Mouse (Mus musculus): ENCODE data around the gene Mapk9. TPM values are rescaled to one million over a fixed set of nuclear protein-coding genes. Genes with fewer than 3 reads are reported as not detected.

Gene Mapk9
- polyA plus RNA-seq, 1 experiment from 2014 or later, result 49.2 TPM

DNA sequence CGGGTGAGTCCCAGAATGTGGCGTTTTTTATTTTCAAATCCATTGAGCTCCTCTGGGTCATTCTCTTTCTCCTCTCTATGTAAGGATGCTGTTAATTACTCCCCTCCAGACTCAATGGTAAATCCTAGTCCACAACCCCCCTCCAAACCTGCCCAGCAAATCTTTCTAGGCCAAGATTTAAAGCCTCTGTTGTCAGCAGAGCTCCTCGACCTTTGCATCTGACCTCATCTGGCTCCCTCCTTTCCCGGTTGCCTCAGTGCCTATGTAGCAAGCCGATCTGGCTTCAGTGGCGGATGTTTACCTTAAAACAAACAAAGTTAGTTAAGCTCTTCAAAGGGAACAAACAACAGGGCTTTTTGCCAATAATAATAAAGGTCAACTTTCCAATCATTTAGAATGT is 19.3 kb upstream of the Mapk9 start:
- Histone ChIP-seq H3K27ac (no peak overlapping the region), H3K36me3 (ENCODE audit: inconsistent target) (no peaks in the 10 kb centered on the region), H3K79me2 (ENCODE audit: inconsistent target) (no peaks in the 10 kb centered on the region), H3K4me3 (ENCODE audit: inconsistent target) (no peak overlapping the region)
- 84% methylated on average over 6 of the region's 6 CpGs for WGBS (ENCODE audit: missing documents)

DNA sequence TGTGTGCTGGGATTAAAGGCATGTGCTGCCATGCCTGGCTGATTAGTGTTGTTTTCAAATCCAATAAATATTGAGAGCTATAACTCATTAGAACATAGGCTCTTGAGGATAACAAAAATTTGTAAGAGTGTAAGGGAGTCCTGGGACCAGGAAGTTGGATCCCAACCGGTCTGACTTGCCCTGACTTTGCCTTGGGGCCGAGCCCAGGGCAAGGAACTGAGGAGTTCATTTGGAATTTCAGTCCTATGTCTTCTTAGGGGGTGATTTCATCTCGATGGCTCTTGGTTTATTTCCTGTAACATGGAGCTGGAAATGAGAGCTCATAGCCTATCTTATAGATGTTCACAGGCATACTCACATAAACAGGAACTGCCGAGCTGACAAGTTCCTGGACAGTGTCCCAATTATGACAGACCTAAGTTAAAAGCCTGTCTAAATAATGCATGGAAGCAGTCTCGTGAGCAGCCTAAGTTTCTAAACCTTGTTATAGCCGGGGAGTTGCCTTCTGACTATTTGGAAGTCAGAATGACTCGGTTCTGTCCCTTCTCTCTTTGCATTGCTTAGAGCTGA is 17.3 kb upstream of the Mapk9 start:
- Histone ChIP-seq H3K36me3 (ENCODE audit: inconsistent target) (no peaks in the 10 kb centered on the region), H3K4me3 (ENCODE audit: inconsistent target) (no peak overlapping the region), H3K79me2 (ENCODE audit: inconsistent target) (no peaks in the 10 kb centered on the region), H3K27ac (no peak overlapping the region)
- WGBS (ENCODE audit: missing documents), result 52% methylated on average over 7 of the region's 7 CpGs

DNA sequence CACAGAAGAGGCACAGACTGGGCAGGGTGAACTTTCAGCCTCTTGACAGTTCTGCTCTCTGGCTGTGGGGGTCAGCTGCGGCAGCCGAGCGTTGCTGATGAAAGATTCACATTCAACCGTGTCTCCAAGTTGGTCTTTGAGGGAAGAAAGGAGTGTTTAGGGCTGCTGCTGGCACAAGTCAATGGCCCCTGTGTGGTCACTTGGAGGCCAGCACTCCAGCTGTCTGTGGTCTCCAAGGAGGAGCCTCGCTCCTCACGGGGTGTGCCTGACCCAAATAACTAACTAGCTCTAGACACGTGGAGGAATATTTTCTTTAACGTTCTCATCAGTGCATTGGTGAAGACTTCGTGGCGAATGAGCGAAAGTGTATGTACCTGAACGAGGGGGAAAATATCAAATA is 14.6 kb upstream of the Mapk9 start:
- no peak overlapping the region for H3K27ac ChIP-seq
- WGBS (ENCODE audit: missing documents), result 97% methylated on average over 12 of the region's 12 CpGs

DNA sequence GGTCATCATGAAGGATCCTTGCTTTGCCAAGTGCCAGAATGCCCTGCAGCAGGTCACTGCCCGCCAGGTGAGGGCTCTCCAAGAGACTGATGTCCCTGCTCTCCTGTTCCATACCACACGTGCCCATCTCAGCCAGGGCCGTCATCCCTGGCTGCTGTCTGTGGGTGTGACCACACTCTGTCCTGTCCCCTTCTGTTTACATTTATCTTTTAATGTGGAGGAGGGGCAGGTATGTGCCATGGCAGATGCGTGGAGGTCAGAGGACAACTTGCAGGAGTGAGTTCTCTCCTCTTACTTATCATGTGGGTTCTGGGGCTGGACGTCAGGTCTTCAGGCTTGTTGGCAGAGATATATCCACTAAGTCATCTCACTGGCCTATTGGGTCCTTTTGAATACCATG is 13.6 kb upstream of the Mapk9 start:
- WGBS (ENCODE audit: missing documents), result 94% methylated on average over 5 of the region's 5 CpGs
- H3K79me2 ChIP-seq (ENCODE audit: inconsistent target), result no peaks in the 10 kb centered on the region
- H3K36me3 ChIP-seq (ENCODE audit: inconsistent target), result no peaks in the 10 kb centered on the region
- no peak overlapping the region for H3K27ac ChIP-seq
- no peak overlapping the region for H3K4me3 ChIP-seq (ENCODE audit: inconsistent target)

More for the DNA sequence above, 14.6 kb upstream of the Mapk9 start:
- H3K79me2 ChIP-seq (ENCODE audit: inconsistent target), result no peaks in the 10 kb centered on the region
- H3K4me3 ChIP-seq (ENCODE audit: inconsistent target), result no peak overlapping the region
- H3K36me3 ChIP-seq (ENCODE audit: inconsistent target), result no peaks in the 10 kb centered on the region

DNA sequence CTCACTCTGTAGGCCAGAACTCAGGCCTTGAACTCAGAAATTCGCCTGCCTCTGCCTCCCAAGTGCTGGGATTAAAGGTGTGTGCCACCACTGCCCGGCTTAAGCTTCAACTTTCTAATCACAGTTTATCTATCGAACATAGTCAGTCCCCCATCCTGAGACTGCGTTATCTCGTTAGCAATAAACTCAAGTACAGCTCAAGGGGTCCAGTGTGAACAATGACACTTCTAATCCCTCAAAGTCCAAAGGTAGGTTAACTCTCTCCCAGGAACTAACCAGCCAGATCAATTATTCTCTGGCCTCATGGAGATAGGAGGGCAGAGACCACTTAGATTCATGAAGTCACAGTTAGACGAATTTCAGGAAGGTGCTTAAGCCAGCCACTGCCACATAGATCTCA is 12.3 kb upstream of the Mapk9 start:
- no peaks in the 10 kb centered on the region for H3K36me3 ChIP-seq (ENCODE audit: inconsistent target)
- 84% methylated on average over 6 of the region's 6 CpGs for WGBS (ENCODE audit: missing documents)
- no peaks in the 10 kb centered on the region for H3K79me2 ChIP-seq (ENCODE audit: inconsistent target)
- no peak overlapping the region for H3K4me3 ChIP-seq (ENCODE audit: inconsistent target)
- no peak overlapping the region for H3K27ac ChIP-seq

DNA sequence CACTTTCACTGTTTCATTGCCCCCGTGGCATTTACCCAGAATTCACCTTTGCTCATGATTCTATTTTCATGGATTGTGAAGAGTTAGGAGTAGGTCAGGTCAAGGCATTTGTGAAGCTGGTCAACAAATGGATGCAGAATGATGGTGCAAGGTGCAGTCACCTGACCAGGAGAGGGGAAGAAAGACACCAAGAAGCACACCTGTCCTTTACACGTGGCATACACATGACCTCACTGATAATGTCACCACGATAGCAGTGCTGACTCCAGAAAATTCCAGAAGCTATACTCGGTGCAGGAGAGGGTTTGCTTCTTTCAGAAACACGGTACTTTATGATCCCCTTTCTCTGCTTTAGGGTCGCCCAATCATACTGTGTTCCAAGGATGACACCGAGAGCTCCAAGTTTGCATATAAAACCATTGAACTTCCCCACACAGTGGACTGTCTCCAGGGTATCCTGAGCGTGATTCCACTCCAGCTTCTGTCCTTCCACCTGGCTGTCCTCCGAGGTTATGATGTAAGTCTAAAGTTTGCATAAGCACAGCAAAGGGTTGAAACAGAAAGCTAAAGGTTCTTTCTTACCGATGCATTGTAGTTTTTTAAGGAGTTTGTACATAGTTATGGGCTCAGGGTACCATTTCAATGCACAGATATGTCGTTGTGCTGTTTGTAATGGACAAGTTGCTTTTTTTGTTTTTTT is 11.1 kb upstream of the Mapk9 start:
- Histone ChIP-seq H3K79me2 (ENCODE audit: inconsistent target) (no peaks in the 10 kb centered on the region), H3K4me3 (ENCODE audit: inconsistent target) (no peak overlapping the region), H3K27ac (no peak overlapping the region), H3K36me3 (ENCODE audit: inconsistent target) (no peaks in the 10 kb centered on the region)
- WGBS (ENCODE audit: missing documents), result 96% methylated on average over 11 of the region's 11 CpGs

DNA sequence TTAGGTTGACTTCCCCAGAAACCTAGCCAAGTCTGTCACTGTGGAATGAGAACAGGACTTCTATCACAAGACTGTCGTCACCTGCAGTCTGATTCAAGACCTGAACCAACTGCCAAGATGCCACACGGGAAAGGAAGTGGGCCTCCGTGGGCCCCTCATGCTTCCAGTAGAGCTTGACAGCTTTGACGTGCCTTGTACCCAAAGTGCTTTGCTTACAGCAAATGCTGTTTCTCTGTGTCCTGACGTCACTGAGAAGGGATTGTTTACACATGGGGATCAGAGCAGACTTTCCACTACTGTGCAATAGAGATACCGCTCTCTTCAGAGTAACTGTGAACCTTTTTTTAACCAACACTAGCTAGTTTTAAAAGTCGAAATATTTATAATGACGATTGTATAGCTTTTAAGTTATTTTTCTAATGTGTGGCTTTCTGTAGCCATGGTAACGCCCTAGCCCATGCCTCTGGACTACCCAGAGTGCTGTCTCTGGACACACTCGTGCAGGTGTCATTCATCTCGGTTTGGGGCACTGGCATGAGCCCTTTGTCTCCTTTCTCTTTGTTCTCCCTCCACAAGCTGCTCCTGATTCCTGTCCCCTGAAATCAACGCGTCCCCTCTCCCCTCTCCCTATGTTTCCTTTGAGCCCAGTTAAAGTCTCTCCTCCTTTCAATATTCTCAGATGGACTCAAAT is 8.7 kb upstream of the Mapk9 start:
- Histone ChIP-seq H3K79me2 (ENCODE audit: inconsistent target) (no peaks in the 10 kb centered on the region), H3K36me3 (ENCODE audit: inconsistent target) (no peaks in the 10 kb centered on the region), H3K4me3 (ENCODE audit: inconsistent target) (no peak overlapping the region), H3K27ac (no peak overlapping the region)
- 51% methylated on average over 13 of the region's 13 CpGs for WGBS (ENCODE audit: missing documents)

DNA sequence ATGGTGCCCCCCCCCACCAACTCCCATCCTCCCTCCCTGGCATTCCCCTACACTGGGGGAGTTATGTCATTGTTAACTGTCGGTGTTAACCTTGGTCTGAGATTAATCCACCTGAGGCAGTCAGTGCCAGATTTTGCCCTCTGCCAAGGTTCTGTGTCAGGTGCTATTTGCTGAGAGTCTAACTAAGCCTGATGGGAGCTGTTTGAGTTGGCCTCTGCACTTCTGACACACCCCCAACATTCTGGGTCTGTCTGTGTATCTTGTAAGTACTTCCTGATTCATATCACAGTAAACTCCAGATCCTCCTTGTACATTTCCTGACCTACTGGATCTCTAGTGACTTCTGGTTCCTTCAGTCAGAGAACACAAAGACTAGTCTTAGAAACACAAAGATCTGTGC is 5.9 kb upstream of the Mapk9 start:
- Histone ChIP-seq H3K79me2 (ENCODE audit: inconsistent target) (no peaks in the 10 kb centered on the region), H3K36me3 (ENCODE audit: inconsistent target) (no peaks in the 10 kb centered on the region), H3K27ac (no peak overlapping the region), H3K4me3 (ENCODE audit: inconsistent target) (no peak overlapping the region)
- 83% methylated on average over 1 of the region's 1 CpGs for WGBS (ENCODE audit: missing documents)

DNA sequence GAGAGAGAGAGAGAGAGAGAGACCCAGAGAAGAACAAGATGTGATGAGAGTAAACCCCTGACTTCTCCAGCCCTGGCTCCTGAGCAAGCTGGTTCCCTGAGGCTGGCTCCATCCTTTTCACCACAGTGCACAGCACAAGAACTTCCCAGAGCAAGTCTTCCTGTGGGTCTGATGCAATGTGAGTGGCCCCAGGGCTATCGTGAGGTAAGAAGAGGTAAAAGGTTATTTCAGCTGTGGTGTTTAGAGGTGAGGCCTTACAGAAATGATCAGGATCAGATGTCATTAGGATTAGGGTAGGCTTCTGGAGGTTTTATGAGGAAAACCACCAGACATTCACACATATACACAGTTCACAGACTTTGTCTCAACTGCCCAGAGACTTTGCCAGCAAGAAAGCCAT is 4.7 kb upstream of the Mapk9 start:
- H3K27ac ChIP-seq, result no peak overlapping the region

DNA sequence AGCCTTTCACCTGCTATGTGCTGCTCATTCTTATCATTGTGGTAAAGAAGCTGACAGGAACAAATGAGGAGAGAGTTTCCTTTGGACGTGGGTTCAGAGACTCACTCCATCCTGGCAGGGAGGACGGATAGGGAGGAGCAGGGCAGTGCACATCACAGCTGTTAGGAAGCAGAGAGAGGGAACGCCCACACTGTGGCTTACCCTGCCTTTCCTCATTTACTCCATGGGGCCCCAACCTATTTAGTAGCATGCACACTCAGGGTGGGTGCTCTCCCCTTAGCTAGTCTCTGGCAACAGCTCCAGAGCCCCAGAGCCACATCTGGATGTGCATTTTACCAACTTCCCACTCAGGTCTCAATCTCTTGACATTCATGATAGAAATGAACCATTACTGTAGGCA is 3.8 kb upstream of the Mapk9 start:
- 42% methylated on average over 3 of the region's 3 CpGs for WGBS (ENCODE audit: missing documents)
- Histone ChIP-seq H3K4me3 (ENCODE audit: inconsistent target) (no peak overlapping the region), H3K36me3 (ENCODE audit: inconsistent target) (no peaks in the 10 kb centered on the region), H3K27ac (no peak overlapping the region), H3K79me2 (ENCODE audit: inconsistent target) (peaks cover 7% of the 10 kb centered on the region; the same call in 1 of the 2 replicates)

More for the DNA sequence above, 4.7 kb upstream of the Mapk9 start:
- no peak overlapping the region for H3K4me3 ChIP-seq (ENCODE audit: inconsistent target)
- WGBS (ENCODE audit: missing documents), result 57% methylated on average over 1 of the region's 1 CpGs
- H3K79me2 ChIP-seq (ENCODE audit: inconsistent target), result no peaks in the 10 kb centered on the region
- no peaks in the 10 kb centered on the region for H3K36me3 ChIP-seq (ENCODE audit: inconsistent target)

DNA sequence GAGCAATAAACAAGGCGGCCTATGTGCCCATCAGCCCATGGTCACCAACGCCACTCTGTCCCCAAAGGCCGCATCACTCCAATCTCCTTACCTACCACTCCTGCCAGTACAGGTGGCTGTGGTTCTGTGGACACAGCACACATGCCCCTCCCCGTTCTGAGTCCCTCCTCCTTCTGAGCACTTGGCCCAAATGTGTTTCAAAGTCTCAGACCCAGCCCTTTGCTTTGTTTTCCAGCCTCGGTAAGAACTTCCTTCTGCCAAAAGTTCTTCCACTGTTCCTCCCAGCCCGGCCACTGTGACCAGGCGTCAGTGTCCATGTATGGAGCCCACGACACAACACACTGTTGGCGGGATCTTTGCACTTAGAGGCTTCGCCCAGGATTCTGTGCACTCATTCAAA is 2.2 kb upstream of the Mapk9 start:
- 89% methylated on average over 10 of the region's 10 CpGs for WGBS (ENCODE audit: missing documents)
- Histone ChIP-seq H3K27ac (no peak overlapping the region), H3K79me2 (ENCODE audit: inconsistent target) (peaks cover 23% of the 10 kb centered on the region), H3K4me3 (ENCODE audit: inconsistent target) (no peak overlapping the region), H3K36me3 (ENCODE audit: inconsistent target) (no peaks in the 10 kb centered on the region)

DNA sequence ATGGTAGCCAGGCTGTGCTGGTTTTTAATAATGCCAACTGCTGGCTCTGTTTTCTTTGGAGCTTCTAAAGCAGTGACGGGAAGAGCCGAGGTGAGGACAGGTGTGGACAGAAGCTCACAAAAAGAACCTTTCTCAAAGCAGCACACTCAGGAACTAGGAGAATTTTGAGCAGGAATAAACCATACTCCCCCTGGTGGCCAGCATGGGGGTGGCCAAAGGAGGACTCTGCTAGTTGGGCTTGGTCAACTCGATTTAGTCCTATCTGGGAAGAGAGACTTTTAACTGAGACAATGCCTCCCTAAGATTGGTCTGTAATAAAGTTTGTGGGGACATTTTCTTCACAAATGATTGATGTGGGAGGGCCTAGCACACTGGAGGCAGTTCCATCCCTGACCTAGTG is 1.6 kb upstream of the Mapk9 start:
- no peak overlapping the region for H3K4me3 ChIP-seq (ENCODE audit: inconsistent target)
- WGBS (ENCODE audit: missing documents), result 38% methylated on average over 3 of the region's 3 CpGs
- no peaks in the 10 kb centered on the region for H3K36me3 ChIP-seq (ENCODE audit: inconsistent target)
- H3K79me2 ChIP-seq (ENCODE audit: inconsistent target), result peaks cover 29% of the 10 kb centered on the region
- peak overlapping the region; percentile 43; the same call in 1 of the 2 replicates for H3K27ac ChIP-seq

DNA sequence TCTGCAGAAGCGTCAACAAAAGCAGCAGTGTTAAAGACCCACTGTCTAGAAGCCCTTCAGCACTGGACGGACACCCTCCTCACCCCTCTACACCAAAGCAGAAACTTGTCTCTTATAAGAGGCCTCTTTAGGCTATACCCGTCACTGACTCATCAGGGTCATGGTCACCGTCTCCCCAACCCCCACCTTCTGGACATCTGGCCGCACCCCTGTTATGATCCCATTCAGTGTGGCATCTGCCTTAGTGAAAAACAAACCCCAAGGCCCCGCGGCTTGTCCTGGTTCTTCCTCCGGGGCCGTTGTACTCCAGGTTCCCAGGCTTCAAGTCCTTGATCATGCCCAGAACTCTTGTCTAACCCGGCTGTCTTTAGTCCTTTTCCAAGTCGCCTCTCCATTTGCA is 593 bp upstream of the Mapk9 start:
- Histone ChIP-seq H3K27ac (peak overlapping the region; percentile 43), H3K4me3 (ENCODE audit: inconsistent target) (peak overlapping the region; percentile 35), H3K36me3 (ENCODE audit: inconsistent target) (no peaks in the 10 kb centered on the region), H3K79me2 (ENCODE audit: inconsistent target) (peaks cover 39% of the 10 kb centered on the region)
- 50% methylated on average over 11 of the region's 11 CpGs for WGBS (ENCODE audit: missing documents)

DNA sequence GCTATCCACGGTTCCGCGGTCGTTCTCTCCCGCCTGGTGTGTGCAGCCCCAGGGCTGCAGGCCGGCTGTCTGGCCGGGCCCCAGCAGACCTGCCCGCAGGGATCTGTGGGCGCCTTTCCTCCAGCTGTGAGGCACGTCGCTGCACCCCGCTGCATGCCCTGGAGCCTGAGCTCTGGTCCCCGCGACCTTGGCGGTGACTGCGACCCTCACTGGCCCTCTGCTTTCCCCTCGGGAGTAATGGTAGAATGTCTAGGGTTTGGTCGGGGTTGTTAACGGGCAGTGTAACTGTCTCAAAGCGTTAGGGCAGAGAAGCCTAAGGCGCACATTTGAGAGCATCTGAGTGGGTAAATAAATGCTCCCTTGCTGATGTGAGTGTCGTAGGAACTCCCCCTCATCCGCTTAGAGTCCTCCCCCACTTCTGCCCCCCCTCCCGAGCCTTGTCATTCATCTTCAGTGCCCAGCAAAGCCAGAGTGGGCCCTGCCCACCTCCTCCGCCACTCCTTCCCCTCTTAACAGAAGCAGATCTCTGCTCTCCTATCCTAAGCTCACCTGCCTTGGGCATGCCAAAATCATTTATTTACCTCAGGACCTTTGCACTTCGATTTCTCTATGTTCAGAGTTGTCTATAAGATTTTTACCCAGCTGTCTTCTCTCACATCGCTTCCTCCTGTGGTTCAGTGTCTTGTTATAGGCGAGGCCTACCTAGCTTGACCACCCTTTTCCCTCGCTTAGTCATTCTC is 690 bp downstream of the Mapk9 start:
- peak overlapping the region; percentile 35; the same call in 1 of the 2 replicates for H3K27ac ChIP-seq
- no peaks in the 10 kb centered on the region for H3K36me3 ChIP-seq (ENCODE audit: inconsistent target)
- H3K79me2 ChIP-seq (ENCODE audit: inconsistent target), result peaks cover 52% of the 10 kb centered on the region
- peak overlapping the region; percentile 58 for H3K4me3 ChIP-seq (ENCODE audit: inconsistent target)
- whole genome bisulfite sequencing (ENCODE audit: missing documents), result 3% methylated on average over 29 of the region's 29 CpGs

DNA sequence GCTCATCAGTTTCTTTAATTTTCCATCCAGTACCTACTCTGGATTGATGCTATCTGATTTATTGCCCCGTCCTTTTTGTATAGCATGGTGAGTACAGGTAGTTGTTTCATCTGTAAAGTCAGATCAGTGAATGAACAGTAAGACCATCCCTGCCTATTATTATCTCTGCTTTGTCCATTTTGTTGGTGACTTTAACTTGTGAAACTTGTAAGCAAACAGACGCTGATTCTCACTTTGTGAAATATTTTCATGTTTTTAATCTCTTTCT is 1.2 kb downstream of the Mapk9 start:
- 62% methylated on average over 2 of the region's 2 CpGs for WGBS (ENCODE audit: missing documents)
- Histone ChIP-seq H3K79me2 (ENCODE audit: inconsistent target) (peaks cover 57% of the 10 kb centered on the region), H3K36me3 (ENCODE audit: inconsistent target) (no peaks in the 10 kb centered on the region), H3K4me3 (ENCODE audit: inconsistent target) (peak overlapping the region; percentile 58), H3K27ac (peak overlapping the region; percentile 35; the same call in 1 of the 2 replicates)

Data from macrophage (primary cell).